Mouse (Mus musculus): ENCODE measurements around the gene Hist1h2ai. TPM values are rescaled to one million over a fixed set of nuclear protein-coding genes. Genes with fewer than 3 reads are reported as not detected.
"Not testable (repeated sequence)": the region's sequence is repeated elsewhere in the genome, so short reads cannot be mapped to it uniquely, and the experiment has no call there.

The Hist1h2ai gene
- 8.8 and 14.4 TPM in 2 replicates for polyA plus RNA-seq (2015; fragmentation: Nextera tagmentation; extraction: Ambion mirVana)

- Histone ChIP-seq H3K4me2 (replicated peaks; ENCODE audit: low read depth) (peak within 1 kb of the TSS; percentile 61), H3K9ac (ENCODE audit: low read length) (peak within 1 kb of the TSS; percentile 56), H3K27ac (replicated peaks) (peak within 1 kb of the TSS; percentile 87), H3K4me3 (ENCODE audit: low read depth, low read length) (peak within 1 kb of the TSS; percentile 38)
- WGBS = under 1% methylated on average over 25 of the region's 50 CpGs
- ATAC-seq (ENCODE audit: low FRiP score, low TSS enrichment) (peak; percentile 93), DNase-seq (ENCODE audit: low spot score) (peak; percentile 78)
- H3K27me3 ChIP-seq (ENCODE audit: control insufficient read depth, insufficient read depth, low read length); H3K4me1 ChIP-seq (replicated peaks; ENCODE audit: control insufficient read depth, insufficient read depth); H3K36me3 ChIP-seq (ENCODE audit: control insufficient read depth, insufficient read depth, low read length); H3K9me3 ChIP-seq (ENCODE audit: control insufficient read depth, low read length): not testable (repeated sequence)
Measured at GRCm38 (mm10) chr13:21715864-21716539, at the start of gene Hist1h2ai, which contains the start of gene Hist1h2bl. TSS of gene Hist1h2ai (plus strand) at chr13:21716422. TSS of gene Hist1h2bl (minus strand) at chr13:21716143.

DNA sequence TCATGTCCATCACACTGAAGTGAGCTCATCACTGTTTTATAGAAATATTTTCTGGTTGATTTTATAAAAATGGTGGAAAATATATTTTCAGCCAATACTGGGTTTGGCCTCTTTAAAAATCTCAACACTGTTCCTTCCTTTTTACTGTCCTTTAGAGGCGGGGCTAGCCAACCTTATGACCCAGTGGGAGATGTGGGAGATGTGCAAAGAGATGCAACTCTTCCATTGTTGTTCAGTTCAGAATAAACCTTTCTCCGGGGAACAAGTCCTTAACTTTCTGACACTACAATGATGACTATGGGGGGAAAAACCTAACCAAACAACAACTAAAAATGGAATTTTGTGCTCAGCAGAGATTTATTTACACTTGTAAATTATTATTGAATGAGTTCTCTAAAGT, 38.9 kb upstream of the Hist1h2ai start, which contains the start of gene Olfr1360:
TSS of gene Olfr1360 (minus strand) at position 101 of the 400 bp plus-strand sequence.
- 80% methylated on average over 2 of the region's 2 CpGs for WGBS

GRCm38 (mm10) chr13:21697811-21698210, 18.4 kb upstream of the Hist1h2ai start, which contains the start of gene Olfr1359:
TSS of gene Olfr1359 (plus strand) at chr13:21698111.
- TF ChIP-seq CTCF (IDR thresholded peaks at IDR 0.05; ENCODE audit: low read depth) (no peak), EP300 (optimal IDR thresholded peaks at IDR 0.05) (no peak)
- no peaks in the 10 kb centered on the region for H3K9me3 ChIP-seq (ENCODE audit: control insufficient read depth, low read length)
- H3K27me3 ChIP-seq (ENCODE audit: control insufficient read depth, insufficient read depth, low read length) = no peaks in the 10 kb centered on the region
- no peak within 1 kb of the TSS for H3K4me3 ChIP-seq (ENCODE audit: low read depth, low read length)
- H3K27ac ChIP-seq (replicated peaks) = no peak within 1 kb of the TSS
- DNase-seq (ENCODE audit: low spot score) = no peak
- H3K4me2 ChIP-seq (replicated peaks; ENCODE audit: low read depth) = no peak within 1 kb of the TSS
- no peaks in the 10 kb centered on the region for H3K36me3 ChIP-seq (ENCODE audit: control insufficient read depth, insufficient read depth, low read length)
- H3K4me1 ChIP-seq (replicated peaks; ENCODE audit: control insufficient read depth, insufficient read depth) = no peaks in the 10 kb centered on the region
- no peak for ATAC-seq (ENCODE audit: low FRiP score, low TSS enrichment)
- H3K9ac ChIP-seq (ENCODE audit: low read length) = no peak within 1 kb of the TSS

More for the DNA sequence above, 38.9 kb upstream of the Hist1h2ai start, which contains the start of gene Olfr1360:
- Histone ChIP-seq H3K9ac (ENCODE audit: low read length) (no peak within 1 kb of the TSS), H3K9me3 (ENCODE audit: control insufficient read depth, low read length) (no peaks in the 10 kb centered on the region), H3K4me1 (replicated peaks; ENCODE audit: control insufficient read depth, insufficient read depth) (no peaks in the 10 kb centered on the region), H3K4me2 (replicated peaks; ENCODE audit: low read depth) (no peak within 1 kb of the TSS), H3K36me3 (ENCODE audit: control insufficient read depth, insufficient read depth, low read length) (no peaks in the 10 kb centered on the region), H3K27me3 (ENCODE audit: control insufficient read depth, insufficient read depth, low read length) (no peaks in the 10 kb centered on the region), H3K27ac (replicated peaks) (no peak within 1 kb of the TSS), H3K4me3 (ENCODE audit: low read depth, low read length) (no peak within 1 kb of the TSS)
- no peak for DNase-seq (ENCODE audit: low spot score)
- no peak for TF ChIP-seq EP300 (optimal IDR thresholded peaks at IDR 0.05)
- TF ChIP-seq CTCF (IDR thresholded peaks at IDR 0.05; ENCODE audit: low read depth) = no peak
- ATAC-seq (ENCODE audit: low FRiP score, low TSS enrichment) = no peak

DNA sequence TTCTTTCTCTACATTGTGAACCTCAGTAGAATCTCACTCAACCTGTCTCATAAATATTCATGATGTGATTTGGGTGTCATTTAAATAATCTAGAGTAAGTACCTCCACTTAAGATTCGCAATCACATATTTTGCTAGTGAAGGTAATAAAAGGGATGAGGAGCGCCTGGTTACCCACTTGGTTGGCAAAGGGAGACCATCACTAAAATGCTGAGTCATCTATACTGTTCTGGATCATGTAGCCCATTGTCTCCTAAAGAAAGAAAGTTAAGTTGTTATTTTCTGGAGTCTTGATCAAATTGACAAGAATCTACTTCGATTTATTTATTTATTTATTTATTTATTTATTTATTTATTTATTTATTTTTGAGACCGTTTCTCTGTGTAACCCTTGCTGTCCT, 9.6 kb upstream of the Hist1h2ai start:
- H3K36me3 ChIP-seq (ENCODE audit: control insufficient read depth, insufficient read depth, low read length) = no peaks in the 10 kb centered on the region
- H3K27ac ChIP-seq (replicated peaks) = no peak overlapping the region
- no peak for ATAC-seq (ENCODE audit: low FRiP score, low TSS enrichment)
- no peak overlapping the region for H3K9ac ChIP-seq (ENCODE audit: low read length)
- H3K9me3 ChIP-seq (ENCODE audit: control insufficient read depth, low read length) = no peaks in the 10 kb centered on the region
- H3K4me2 ChIP-seq (replicated peaks; ENCODE audit: low read depth) = no peak overlapping the region
- H3K4me1 ChIP-seq (replicated peaks; ENCODE audit: control insufficient read depth, insufficient read depth) = no peaks in the 10 kb centered on the region
- WGBS = 70% methylated on average over 4 of the region's 4 CpGs
- H3K27me3 ChIP-seq (ENCODE audit: control insufficient read depth, insufficient read depth, low read length) = no peaks in the 10 kb centered on the region
- TF ChIP-seq EP300 (optimal IDR thresholded peaks at IDR 0.05) = no peak
- TF ChIP-seq CTCF (IDR thresholded peaks at IDR 0.05; ENCODE audit: low read depth) = no peak
- DNase-seq (ENCODE audit: low spot score) = no peak
- no peak overlapping the region for H3K4me3 ChIP-seq (ENCODE audit: low read depth, low read length)

DNA sequence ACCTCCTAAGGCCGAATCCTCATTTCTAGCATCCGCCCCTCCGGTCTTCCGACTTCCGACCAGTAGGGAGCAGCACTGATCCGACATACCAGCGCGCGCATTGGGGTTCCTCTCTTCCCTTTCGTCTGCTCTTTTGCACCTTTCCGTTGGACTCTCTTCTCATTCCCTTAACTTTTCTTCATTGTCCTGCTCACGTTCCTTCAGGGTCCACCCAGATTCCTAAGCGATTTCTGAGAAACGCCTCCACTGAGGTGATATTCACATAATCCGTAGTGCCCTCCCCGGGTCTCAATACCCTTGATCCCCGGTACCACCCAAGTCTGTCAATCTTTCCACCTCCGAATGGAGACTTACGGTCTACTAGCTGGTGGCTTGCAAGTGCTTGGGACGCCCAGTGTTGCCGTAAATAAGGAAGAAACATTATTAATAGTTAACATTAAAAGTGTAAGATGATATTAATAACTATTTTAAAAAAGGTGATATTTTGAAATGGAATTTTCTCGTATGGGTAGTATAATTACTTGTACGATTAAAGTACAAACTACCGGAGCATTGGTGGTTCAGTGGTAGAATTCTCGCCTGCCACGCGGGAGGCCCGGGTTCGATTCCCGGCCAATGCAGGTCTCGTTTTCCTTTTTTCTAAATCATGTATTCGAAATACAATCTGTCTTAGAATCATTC, 6.1 kb upstream of the Hist1h2ai start:
- peak overlapping the region; percentile 86 for H3K27ac ChIP-seq (replicated peaks)
- peak; percentile 88 for DNase-seq (ENCODE audit: low spot score)
- H3K4me1 ChIP-seq (replicated peaks; ENCODE audit: control insufficient read depth, insufficient read depth) = 0 out of 2 replicates have a peak, but pooled peaks cover 2% of the 10 kb centered on the region
- TF ChIP-seq CTCF (IDR thresholded peaks at IDR 0.05; ENCODE audit: low read depth) (peak; percentile 90), EP300 (optimal IDR thresholded peaks at IDR 0.05) (peak; percentile 66)
- no peaks in the 10 kb centered on the region for H3K27me3 ChIP-seq (ENCODE audit: control insufficient read depth, insufficient read depth, low read length)
- H3K9ac ChIP-seq (ENCODE audit: low read length) = peak overlapping the region; percentile 59
- peak overlapping the region; percentile 72 for H3K4me3 ChIP-seq (ENCODE audit: low read depth, low read length)
- under 1% methylated on average over 32 of the region's 32 CpGs for WGBS
- H3K4me2 ChIP-seq (replicated peaks; ENCODE audit: low read depth) = peak overlapping the region; percentile 64
- H3K9me3 ChIP-seq (ENCODE audit: control insufficient read depth, low read length) = no peaks in the 10 kb centered on the region
- H3K36me3 ChIP-seq (ENCODE audit: control insufficient read depth, insufficient read depth, low read length) = no peaks in the 10 kb centered on the region
- ATAC-seq (ENCODE audit: low FRiP score, low TSS enrichment) = peak; percentile 84
